Mouse (Mus musculus) liver, embryonic 14.5 days (tissue): ENCODE results near the gene Mpl.

Experiments
- CTCF ChIP-seq: IDR thresholded peaks from 2 replicates; pipeline ENCODE4 v1.5.1; 2016; ENCODE audit warnings: antibody characterized with exemption, low read depth, control low read depth
- EP300 ChIP-seq: IDR thresholded peaks from 2 replicates; pipeline ENCODE4 v1.6.1; 2016; ENCODE audit warnings: antibody characterized with exemption, low read depth

- TF ChIP-seq CTCF, result no peak
- TF ChIP-seq EP300, result no peak
Measured at GRCm38 (mm10) chr4:118490461-118490860, 33.1 kb upstream of the Mpl start.
